Mouse (Mus musculus) gastrocnemius, postnatal 25 days (tissue): ENCODE results near the gene Eml6. TPM values are rescaled to one million over a fixed set of nuclear protein-coding genes. Genes with fewer than 3 reads are reported as not detected.
"Not testable (repeated sequence)": the region's sequence is repeated elsewhere in the genome, so short reads cannot be mapped to it uniquely, and the experiment has no call there.

Source experiments
- DNase-seq: peaks from one replicate; pipeline ENCODE4 v3.0.0; 2022
- total RNA-seq, 2 experiments: library from RNA; stranded (reverse); gene quantifications; 1 replicate in 1 of 2; 2 replicates in 1 of 2; pipeline ENCODE4 v1.2.3; 2021

Eml6 gene
- total RNA-seq, 2 experiments from 2014 or later = 0.40 to 0.87 TPM

DNA sequence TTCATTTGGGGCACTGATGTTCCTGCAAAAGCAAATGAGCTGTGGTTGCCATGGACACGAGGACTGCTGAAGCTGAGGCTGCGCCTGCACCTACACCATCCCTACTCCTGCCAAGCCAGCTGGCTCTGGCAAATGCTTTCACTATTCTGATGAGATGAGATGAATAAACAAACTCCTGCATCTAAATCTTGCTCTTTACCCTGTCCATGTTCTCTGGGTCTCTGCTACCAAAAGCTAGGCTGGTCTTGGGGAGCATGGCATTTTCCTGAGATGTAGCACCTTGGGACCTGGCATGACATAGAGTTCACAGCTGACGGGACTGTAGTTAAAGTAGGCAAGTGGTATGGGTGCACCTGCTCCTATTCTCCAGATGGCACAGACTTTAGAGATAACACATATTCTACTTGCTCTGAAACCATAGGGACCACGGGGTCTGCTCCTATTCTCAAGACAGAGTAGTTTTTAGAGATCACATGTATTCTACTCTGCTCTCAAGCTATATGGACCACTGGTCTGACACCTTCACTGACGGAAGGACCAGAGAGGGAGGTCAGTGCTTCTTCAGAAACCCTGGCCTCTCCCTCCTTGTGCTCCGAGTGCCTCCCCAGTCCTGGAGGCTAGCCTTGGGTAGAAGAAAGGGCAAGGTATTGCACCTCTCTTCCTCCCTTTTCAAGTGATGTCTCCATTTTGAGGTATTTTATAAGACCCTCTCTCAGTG is 236.8 kb downstream of the Eml6 start:
- DNase-seq = no peak

GRCm38 (mm10) chr11:29788499-29788898 is 237.3 kb downstream of the Eml6 start:
- no peak for DNase-seq

DNA sequence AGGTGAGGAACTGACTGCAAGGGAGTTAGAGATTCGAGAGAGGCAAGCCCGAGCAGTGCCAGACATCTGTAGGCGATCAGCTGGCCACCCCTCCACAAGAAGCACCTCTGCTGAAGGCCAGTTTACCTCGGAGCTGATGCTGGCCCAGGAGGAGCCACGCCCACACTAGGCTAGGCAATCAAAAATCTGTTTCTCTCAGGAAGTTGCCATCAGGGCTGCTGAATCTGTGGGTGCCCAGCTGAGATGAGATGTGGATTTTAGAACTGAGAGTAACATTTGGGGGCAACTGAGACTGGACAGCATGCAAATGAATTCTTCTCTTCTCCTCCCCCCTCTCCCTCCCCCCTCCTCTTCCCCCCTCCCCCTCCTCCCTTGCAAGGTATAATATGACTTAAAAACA is 238.4 kb downstream of the Eml6 start:
- no peak for DNase-seq

- DNase-seq = no peak
Measured at GRCm38 (mm10) chr11:29786583-29787219, 239.1 kb downstream of the Eml6 start.

DNA sequence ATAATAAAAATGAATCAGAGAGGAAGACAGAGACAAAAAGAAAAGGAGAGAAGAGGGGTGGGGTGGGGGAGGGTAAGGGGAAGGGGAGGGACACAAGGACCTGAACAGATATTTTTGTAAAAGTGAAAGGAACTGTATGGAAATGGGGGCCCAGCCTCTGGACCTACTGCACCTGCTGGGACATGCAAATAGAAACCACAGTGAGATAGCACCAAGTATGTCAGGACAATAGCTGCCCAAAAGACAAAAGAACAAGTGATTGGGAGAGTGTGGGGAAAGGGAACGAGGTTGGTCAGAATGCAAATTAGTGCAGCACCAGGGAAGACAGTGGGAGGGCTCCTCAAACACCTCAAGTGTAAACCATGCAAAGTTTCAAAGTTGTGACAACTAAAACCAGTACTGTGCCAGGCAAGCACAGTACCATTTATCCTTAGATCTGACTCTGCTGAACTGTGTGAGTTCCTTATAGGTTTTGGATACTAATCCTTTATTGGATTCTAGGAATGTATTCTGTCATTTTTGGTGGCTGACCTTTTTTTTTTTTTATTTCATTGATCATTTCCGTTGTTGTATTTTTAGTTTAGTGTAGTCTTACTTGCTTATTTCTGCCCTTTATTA is 246.3 kb downstream of the Eml6 start:
- DNase-seq = no peak

DNA sequence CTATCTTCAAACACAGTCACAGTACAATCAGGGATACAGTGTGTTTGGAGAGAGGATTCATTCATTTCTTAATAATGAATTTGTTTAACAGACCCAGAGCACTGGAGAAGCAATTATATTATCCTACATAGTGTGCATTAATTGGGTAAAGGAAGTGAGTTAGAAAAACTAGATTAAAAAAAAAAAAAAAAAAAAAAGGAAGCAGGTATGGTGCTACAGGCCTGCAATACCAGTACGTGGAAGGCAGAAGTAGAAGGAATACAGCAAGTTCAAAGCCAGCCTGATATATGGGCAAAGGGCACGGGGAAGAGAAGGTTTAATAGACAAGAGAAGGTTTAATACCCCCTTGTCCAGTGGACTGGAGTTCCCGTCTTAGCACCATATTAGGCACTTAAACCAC is 246.9 kb downstream of the Eml6 start:
- DNase-seq = no peak

DNA sequence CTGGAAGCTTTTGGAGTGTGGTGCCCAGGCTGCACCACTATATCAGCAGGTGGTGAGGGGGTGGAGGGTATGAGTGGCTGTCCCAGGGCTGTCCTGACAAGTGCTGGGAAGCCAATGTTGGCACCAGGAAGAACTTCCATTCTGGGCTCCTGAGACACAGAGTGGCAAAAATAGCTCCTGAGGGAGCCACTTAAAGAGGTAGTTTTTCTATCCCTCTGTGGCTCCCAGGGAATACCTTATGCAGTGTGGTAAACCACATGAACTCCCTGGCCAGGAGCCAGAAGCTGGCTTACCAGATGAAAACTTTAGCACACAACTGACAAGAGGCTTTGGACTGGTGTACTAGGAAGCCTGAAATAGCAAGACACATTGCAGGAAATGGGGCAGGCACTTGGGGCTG is 247.9 kb downstream of the Eml6 start:
- DNase-seq = peak; percentile 80

DNA sequence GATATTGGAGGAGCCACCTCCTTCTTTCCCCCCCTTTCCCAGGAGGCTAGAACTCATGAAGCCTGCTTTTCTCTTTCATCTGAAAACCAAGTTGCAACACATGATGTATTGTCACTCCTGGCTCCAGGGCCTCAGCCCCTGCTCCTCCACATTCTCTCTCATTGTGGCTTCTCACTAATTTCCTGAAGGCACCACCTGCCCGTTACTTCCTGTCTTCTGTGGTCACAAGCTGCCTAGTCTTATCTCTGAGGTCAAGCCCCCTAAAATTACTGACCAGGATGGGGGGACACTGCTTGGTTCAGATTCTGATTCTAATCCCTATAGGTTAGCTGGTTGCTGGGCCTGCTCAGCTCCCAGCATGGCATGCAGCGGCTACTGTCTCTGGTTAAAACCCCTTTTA is 251.1 kb downstream of the Eml6 start:
- DNase-seq = no peak

GRCm38 (mm10) chr11:29774296-29774695 is 251.5 kb downstream of the Eml6 start:
- no peak for DNase-seq

DNA sequence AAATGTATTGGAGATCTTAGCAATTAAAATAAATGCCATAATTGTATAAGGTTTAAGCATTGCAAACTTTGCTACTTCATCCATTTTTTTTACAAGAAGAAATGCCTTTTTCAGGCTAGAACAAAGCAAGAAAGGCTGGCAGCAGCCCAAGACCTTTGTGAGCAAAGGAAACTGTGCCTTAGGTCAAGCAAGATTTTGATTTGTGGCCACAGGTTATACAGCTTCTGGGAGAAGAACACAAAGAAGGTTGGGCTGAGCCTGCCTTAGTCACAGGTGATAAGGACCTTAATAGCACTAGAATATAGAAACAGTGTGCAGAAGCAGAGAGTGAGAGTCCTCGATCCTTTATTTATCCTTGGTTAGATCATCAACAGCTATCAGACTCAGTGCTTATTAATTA is 253.6 kb downstream of the Eml6 start:
- DNase-seq = no peak

GRCm38 (mm10) chr11:29770666-29771400 is 255.0 kb downstream of the Eml6 start:
- DNase-seq = no peak

DNA sequence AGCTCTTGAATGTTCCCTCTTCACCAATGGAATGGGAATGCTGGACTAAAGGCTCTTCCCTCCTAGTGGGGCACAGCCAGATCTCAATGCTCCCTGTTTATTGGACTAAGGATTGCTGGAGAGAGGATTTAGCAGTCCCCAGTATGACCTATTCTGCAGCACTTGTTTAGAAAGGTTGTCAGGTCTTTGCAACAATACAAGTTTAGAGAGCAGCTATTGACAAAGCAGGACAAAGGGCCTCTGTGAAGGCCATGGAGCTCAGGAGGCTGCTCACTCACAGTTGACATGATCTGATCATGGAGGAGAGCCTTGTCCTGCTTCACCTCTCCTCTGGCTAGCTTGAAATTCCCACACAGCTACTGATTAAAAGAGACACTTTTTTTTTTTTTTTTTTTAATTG is 257.3 kb downstream of the Eml6 start:
- no peak for DNase-seq

DNA sequence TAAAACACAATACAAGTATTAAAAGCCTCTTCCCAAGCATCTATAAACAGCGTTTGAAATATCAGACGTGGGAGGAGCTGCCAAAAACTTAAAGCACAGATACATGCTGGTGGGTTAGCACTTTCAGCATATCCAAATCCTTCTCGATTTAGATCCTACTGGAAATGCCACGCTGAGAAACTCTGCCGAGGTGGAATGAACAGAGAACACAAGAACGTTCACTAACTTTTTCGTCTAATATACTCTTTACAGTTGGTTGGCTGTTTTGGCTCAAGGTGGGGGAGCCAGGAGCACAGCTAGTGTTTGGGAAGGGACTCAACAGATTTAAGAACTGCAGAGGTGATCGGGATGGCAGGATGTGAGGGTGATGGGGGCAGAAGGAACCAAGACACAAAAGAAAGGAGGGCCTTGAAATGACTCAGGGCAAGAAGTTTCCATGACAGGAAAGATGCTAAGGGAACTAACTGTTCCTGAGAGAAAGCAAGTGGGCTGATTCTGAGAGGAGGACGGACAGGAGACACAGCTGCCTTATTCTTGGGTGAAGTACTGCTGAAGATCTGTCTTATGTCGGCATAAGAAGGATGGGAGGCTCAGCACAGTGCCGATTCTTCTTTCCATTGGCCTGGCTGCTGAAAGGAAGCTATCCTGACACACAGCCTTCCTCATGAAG is 259.4 kb downstream of the Eml6 start:
- DNase-seq = no peak

DNA sequence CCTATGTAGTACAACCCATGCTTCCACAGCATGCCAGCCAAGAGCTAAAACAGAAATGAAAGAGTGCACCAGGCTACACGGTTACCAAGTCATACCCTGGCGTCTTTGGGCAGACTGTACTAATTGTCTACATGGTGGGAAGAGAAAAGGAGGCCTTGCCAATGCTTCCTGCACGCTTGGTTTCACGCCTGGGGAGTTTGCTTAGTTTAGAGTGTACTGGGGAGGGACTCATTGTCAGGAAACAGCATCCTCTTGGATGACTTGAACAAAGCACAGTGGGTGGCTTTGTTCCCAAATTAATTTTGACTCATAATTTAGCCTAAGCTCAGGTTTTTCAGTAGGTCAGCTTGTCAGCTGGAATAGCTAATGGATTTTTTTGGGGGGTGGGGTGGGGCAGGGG is 260.8 kb downstream of the Eml6 start:
- no peak for DNase-seq

DNA sequence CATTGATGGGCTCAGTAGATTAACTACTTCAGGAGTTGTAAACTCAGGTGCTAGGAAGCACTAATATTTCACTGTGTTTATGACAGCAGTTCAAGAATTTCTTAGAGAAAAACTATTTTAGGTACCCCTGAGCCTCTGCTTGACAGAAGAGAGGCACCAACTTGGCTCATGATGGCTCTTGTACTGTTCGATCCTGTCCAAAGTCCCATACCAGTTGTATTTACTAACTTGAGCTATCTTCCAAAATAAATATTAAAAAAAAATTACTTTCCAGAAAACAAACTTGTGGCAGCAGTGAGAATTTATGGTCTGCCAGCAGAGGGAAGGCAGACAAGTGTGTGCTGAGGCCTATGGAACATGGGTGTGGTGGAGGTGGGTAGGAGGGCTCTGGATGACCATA is 263.1 kb downstream of the Eml6 start:
- no peak for DNase-seq

DNA sequence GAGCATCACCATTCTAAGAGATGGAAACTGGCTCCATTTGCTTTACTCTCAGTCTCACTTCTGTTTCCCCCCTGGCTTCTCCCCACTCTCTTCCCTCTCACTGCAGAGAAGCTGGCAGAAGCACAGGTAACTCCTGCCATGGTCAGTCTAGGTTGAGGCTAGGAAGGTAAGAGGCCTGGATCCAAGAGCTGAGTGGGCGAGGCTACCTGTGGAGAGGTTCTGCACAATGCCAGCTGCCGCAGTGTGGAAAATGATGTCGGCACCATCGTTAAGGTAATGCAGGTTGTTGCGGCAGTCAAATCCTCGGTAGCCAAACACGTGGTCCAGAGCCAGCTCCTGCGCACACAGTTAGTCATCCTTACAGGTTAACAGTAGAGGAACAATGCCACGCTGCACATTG is 264.4 kb downstream of the Eml6 start:
- DNase-seq = no peak

GRCm38 (mm10) chr11:29758617-29759016 is 267.2 kb downstream of the Eml6 start:
- no peak for DNase-seq

- DNase-seq = not testable (repeated sequence)
Measured at GRCm38 (mm10) chr11:29756007-29756406, 269.8 kb downstream of the Eml6 start.

DNA sequence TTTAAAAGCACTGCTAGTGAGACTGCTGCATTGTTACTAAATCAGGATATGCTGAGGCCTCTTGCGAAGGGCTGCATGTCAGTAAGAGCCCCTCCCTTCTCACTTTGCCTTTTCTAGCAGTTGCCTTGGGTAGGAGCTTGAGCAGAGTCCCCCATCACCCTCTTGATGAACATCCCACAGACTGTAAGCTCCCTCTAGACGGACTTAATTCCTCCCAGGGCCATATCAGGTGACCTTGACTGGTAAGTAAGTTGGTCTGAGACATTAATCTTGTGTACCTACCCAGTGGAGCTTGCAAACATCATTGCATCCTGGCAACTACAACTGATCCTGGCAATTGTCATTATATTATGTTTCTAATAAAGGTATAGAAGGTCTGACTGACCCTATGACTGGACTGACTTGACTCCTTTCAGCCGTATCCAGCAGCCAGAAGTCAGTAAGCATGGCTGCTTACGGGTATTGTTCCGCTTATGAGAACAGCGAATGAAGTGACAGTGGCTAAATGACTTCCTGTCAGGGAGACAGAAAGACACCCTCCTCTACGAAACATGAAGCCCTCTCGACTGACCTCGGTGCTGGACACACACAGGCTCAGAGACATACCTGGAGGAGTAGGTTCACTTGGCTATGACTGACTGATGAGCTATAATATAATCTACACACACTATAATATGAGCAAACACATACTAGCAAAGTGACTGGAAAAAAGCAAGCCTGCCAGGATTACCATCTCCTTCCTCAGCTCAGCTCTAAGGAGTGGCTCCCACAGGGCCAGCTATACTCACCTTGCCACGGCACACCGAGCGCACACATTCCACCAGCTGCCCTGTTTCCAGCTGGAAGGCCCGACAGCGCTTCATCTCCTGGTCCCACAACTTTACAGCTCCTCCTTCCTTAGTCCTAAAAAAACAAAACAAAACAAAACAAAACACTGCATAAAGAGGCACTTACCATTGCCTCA is 273.9 kb downstream of the Eml6 start:
- no peak for DNase-seq

DNA sequence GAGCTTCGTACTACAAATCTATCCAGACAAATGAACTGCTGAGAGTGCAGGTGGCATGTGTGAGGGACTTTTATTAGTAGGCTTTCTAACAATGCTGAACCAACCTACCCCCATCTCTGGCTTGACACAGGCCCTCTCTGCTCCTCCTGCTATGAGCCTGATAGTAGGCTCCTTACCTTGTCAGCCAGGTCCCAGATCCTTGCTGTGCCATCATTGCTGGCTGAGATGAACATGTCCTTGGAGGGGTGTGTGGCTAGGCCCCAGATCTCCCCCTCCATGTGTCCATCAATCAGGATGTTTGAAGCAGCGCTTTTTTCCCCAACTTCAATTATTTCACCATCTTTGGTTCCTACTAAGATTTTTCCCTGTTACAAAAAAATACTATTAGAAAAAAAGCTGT is 274.8 kb downstream of the Eml6 start:
- DNase-seq = no peak

DNA sequence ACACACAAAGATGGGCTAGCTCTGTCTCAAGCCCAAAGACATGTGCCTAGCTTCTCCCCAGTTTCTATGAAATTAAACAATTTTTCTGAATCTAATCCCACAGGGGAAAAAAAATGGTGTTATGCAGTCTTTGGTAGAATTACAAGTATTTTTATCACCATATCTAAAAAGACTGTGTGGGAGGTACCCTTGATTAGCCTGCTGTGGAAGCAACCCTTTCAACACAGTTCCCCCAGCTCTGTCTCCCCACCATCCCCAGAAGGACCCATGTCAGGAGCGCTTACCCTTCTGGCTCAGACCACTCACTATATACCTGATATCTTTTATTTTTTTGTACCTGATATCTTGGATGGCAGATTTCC is 276.4 kb downstream of the Eml6 start:
- DNase-seq = no peak
